Mouse (Mus musculus): Measurements from ENCODE around the gene Adgrl1. TPM values are rescaled to one million over a fixed set of nuclear protein-coding genes. Genes with fewer than 3 reads are reported as not detected.
"Not testable (repeated sequence)": the region's sequence is repeated elsewhere in the genome, so short reads cannot be mapped to it uniquely, and the experiment has no call there.

Adgrl1 gene
- total RNA-seq, 2 experiments from 2014 or later, result 306 to 309 TPM

DNA sequence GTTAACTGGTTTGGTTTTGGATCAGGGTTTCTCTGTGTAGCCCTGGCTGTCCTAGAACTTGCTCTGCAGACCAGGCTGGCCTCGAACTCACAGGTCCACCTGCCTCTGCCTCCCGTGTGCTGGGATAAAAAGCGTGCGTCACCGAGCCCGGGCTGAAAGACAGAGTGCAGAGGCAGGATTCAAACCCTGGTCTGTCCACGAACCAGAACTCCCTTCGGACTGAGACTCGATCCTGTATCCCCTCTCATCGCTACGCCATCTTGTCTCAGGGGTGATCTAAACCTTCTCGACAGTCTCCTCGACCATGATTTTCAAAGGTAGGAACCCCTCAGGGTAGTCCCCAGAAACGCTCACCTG, 54.8 kb downstream of the Adgrl1 start:
- DNase-seq (ENCODE audit: low spot score in 2 of 2), result no peak

DNA sequence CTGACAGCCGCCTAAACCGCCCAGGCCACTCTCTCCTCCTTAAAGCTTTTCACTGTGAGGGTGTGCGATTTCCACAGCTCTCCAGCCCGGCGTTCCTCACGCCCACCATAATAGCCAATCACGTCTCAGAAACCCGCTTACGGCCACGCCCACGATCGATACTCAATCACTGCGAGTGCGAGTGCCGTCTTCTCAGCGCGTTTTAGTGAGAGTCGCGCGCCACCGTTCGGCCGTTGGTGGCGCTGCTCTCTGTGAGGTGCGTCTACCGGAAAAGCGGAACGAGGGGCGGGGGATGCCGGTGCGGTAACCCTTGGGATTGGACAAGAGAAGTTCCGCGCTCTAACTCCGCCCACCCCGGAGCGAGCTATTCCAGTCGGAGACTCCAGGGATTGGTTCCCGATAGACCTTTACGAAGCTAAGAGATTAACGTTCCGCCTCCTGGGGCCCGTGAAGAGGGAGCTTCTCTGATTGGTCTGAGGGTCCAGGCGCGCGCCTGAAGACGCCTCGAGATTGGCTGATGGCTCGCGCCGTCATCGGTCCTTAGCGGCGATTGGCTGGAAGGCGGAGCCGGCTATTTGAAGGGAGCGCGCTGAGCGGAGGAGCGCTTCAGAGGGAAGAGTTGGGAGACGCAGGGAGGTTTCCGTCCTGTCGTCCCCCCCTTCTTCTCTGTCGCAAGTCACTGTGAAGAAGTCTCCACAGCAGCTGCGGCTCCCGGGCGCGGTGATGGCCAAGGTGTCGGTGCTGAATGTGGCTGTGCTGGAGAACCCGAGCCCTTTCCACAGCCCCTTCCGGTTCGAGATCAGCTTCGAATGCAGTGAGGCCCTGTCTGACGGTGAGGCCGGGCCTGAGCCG, 55.4 kb downstream of the Adgrl1 start, which contains the start of the genes Gm10644 and Asf1b:
Gene Gm10644 (minus strand): TSS at position 100 of the 852 bp plus-strand sequence.
Gene Asf1b (plus strand): TSS at position 402 of the 852 bp plus-strand sequence.
- peak; percentile 96 to 99 for DNase-seq (ENCODE audit: low spot score in 2 of 2)

- DNase-seq (ENCODE audit: low spot score in 2 of 2), result no peak
Measured at GRCm38 (mm10) chr8:83955958-83956218, 56.0 kb downstream of the Adgrl1 start.

DNA sequence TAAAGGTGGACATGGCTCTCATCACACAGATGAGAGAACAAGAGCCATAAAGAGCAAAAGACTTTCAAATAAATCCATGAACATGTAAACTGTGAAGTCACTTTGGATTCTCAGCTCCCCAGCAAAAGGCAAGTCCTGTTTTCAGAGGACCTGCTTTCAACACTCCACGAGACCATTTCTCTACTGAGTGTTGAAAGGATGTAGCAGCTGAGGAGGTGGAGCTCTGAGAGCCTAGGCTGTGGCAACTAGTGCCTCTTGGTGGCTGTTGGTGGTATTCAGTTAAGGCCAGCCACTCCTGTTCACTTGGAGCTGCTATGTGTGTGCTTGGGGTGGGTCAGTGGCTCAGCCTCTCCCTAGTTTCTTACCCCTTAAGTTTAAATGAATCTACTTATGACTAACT, 56.9 kb downstream of the Adgrl1 start:
- no peak for DNase-seq (ENCODE audit: low spot score in 2 of 2)

DNA sequence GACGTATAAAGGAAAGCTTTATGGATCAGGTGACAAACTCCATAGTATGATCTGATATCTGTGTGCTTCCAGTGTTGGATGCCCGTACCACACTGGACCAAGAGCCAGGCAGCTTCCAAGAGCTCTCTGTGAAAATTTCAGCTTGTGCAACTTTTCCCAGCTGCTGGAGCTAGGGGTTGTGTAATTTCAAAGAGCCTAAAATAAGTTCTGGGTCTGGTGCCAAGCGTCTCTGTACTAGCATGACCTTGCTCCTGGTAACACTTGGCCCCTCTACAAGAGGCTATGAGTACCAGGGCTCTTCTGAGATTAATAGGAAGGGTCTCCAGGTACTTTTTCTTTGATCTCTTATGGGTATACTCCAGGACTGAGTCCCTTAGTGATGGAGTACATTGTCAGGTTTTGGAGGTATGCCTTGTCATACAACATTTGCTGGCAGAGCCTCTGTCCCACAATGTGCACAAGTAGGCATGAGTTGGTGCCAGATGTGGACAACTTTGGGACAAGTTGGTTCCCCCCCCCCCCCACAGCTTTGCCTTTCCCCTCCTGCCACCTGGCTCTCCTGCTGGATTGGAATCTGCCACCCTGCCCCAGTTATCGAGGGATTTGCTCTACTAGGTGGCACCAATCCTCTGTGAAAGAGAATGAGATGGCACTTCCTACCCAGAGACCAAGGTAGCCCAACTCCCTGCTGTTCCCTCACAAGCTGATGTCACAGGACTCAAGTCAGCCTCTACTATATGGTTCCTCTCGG, 64.3 kb downstream of the Adgrl1 start:
- no peak for DNase-seq (ENCODE audit: low spot score in 2 of 2)

DNA sequence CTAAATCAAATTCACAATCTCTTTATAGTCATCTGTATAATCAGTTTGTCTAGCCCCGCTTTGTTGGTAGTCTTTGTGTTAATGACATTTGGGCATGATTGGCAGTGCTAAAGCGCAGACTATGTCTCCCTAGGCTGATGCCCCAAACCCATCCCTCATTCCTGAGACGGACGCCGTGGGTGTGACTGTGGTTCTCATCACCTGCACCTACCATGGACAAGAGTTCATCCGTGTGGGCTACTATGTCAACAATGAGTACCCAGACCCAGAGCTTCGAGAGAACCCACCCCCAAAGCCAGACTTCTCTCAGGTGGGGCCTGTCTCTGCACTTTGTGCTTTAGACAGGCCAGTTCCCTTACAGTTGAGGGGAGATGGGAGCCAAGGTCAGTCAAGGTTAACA, 67.8 kb downstream of the Adgrl1 start:
- DNase-seq (ENCODE audit: low spot score in 2 of 2), result no peak

DNA sequence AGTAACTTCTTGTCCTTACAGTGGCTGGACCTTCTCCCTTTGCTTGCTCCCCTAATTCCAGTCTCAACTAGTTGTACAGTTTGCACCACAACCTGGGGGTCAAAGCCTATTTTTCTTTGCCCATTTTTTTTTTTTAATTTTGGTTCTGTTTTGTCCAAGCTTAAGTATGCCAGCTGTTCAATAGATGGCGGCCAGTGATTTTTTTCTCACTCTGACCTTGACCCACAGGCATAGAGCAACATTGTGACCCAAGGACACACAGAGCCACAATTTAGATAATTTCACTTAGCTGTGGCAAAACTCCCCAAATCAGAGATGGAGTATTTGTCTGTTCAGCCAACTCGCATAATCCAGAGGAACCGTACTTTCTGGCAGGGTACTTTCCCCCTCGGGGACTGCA, 71.2 kb downstream of the Adgrl1 start:
- DNase-seq (ENCODE audit: low spot score in 2 of 2), result no peak

- no peak for DNase-seq (ENCODE audit: low spot score in 2 of 2)
Measured at GRCm38 (mm10) chr8:83971661-83972060, 71.8 kb downstream of the Adgrl1 start.

DNA sequence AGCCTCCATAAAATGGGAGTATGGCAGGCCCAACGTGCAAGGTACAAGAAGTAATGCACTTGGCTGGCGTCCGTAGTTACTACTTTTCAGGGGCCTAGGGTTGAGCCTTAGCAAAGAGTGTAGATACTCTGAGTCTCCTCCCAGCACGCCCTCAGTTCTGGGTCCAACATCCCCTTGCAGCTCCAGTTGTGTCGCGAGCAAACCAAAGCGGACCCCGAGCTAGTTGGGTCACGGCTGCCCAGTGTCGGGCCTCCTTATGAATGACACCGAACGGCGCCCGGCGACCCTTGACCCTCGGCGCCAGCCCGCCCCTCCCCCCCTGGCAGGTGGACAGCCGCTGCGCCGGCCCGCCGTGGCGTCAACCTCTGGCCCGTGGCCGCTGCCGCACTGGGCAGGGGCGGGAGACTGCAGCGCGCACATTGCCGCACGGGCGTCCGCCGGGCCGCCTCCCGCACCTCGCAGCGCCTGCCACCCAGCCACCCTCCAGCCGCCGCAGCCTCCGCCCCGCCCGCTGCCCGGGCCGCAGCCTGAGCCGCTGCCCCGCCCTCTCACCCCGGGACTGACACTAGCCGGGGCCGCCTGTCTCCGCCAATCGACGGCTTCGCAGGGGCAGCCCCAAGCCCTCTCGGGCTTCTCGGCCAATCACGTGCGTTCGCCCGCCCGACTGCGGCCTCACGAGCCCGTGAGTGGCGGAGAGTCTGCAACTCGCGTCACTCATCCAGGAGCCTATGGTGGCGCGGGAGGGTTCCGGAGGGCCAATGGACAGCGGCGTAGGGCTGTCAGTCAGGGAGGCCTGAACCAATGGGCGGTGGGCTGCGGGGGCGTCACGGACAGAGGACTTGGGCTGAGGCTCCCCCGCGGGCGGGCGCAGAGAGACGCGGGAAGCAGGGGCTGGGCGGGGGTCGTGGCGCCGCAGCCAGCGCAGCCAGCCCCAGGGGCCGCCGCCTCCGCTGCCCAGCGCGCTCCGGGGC, 72.5 kb downstream of the Adgrl1 start, which contains the start of gene Prkaca:
Gene Prkaca (plus strand): TSS at position 844 of the 971 bp plus-strand sequence.
- DNase-seq (ENCODE audit: low spot score in 2 of 2), result peak; percentile 99

GRCm38 (mm10) chr8:83973161-83974031, 73.5 kb downstream of the Adgrl1 start:
- peak in 1 of 2 experiments; percentile 31 for DNase-seq (ENCODE audit: low spot score in 2 of 2)

DNA sequence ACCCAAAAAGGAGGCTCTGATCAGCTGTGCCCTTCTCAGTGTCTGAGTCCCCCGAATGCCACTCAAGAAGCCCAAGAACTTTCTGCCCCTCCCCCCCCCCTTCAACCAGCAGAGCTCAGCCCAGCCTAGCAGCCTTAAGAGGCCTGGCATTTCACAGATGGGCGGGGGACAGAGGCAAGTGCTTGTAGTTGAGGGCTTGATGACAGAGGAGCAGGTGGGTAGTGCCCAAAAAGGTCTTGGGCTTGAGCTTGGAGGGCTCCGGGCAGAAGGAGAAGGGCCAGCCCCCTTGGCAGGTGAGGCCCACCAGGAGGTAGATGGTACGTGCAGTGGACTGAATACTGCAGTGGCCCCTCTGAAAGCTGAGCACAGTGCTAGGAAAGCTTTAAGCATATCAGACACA, 74.6 kb downstream of the Adgrl1 start:
- no peak for DNase-seq (ENCODE audit: low spot score in 2 of 2)

GRCm38 (mm10) chr8:83976101-83976630, 76.3 kb downstream of the Adgrl1 start:
- no peak for DNase-seq (ENCODE audit: low spot score in 2 of 2)

DNA sequence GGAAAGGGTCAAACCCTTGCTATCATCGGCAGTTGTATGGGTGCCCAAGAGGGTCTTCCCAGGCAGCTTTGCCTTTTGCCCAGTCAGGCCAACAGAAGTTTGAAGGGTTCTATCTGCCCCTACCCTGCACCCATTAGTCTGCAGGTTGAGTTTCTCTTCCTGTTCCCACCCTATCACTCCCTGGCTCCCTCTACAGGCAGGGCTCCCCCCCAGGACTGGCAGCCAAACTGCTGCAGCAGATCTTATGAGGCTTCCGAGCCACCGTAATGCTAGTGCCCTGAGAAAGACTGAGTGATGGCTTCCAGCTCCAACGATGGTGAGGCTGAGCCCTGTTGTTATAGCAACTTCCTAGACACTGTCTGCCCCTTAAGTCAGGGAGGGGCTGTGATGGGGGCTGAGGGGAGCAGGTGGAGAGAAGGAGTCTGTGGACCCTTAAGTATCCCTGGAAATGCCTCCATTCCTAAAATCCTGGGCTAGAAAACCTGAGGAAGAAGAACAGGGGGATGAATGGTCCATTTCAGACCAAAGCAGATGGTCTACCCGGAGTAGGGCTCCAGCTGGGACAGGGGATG, 77.0 kb downstream of the Adgrl1 start:
- DNase-seq (ENCODE audit: low spot score in 2 of 2), result no peak

DNA sequence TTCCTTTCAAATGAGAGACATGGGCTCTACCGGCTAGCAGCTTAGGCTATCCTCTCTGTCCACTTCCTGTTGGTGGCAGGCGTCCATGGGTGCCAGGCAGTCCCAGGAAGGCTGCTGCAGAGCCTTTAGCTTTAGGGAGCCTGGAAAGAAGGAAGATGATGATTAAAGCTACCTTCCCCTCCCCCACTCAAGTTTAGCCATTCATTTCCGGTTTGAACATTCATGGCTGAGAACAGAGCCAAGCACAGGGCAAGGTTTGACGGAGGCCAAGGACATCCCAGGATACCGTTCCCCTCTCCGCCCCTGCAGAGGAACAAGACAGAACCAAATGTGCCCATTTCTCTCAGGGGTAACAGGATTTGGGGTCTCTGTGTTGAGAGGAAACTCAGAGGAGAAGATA, 77.7 kb downstream of the Adgrl1 start:
- DNase-seq (ENCODE audit: low spot score in 2 of 2), result no peak

DNA sequence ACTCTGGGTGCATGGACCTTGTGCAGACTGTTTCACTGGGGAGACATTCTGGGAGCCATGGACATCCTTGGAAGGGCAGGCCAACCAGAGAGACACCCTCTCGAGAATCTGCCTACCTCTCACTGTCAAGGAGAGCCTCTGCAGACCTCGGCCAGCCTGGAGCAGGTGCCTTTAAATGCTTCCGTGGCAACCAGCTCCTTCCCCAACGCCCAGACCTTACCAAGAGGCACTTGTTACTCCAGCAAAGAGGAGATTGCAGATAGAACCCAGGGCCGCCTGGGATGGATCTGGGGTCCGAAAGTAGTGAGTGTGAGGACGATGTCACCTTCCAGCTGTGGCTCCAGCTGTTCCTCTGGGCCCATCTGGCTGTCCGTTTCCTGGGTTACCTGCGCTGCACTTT, 78.3 kb downstream of the Adgrl1 start:
- DNase-seq (ENCODE audit: low spot score in 2 of 2), result no peak

DNA sequence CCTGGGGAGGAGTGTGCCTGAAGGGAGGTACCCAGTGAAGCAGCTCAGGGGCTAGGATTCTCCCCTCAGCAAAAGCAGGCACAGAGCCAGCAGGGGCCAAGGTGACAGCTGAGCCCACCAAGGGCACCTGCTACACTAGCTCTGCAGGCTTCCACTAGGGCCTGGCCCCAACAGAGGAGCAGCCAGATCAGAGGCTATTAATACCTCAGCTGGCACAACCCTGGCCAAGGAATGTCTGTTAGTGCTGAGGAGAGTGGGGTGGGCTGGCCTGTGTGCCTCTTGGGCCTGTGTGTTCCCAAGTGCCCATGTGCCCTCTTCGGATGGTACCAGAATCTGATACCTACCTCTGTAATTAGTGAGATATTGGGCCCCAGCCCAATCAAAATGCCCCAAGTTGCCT, 80.3 kb downstream of the Adgrl1 start:
- no peak for DNase-seq (ENCODE audit: low spot score in 2 of 2)

DNA sequence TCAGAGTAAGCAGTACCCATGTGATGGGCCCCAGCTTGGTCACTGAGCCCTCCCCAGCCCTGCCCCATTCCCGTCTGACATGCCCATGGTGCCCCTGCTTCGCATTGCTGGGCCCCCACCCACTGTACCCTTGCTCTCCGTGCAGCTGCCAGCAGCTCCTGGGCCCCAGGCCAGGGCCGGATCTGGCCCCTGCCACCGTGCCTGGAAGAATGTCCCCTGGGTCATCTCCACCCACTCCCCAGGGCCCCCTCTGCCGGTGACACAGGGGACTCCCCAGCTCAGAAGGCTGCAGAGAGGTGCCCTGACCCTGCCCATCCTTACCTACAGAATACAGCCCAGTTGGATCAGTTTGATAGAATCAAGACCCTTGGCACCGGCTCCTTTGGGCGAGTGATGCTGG, 80.9 kb downstream of the Adgrl1 start:
- no peak for DNase-seq (ENCODE audit: low spot score in 2 of 2)

GRCm38 (mm10) chr8:83981533-83981932, 81.6 kb downstream of the Adgrl1 start:
- DNase-seq (ENCODE audit: low spot score in 2 of 2), result no peak

DNA sequence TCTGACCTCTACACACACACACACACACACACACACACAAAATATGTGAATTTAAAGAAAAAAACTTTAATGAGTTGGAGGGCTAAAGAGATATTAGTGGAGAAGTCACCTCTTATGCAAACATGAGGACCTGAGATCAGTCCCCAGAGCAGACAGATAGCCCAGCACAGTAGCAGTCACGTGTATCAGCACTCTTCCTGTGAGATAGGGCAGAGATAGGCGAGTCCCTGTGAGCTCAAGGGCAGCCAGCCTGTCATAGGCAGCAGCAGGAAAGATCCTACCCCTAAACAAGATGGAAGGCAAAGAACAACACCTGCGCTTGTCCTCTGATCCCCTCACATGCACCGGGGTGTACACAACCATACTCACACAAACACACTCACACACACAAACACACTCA, 82.5 kb downstream of the Adgrl1 start:
- DNase-seq (ENCODE audit: low spot score in 2 of 2), result no peak

DNA sequence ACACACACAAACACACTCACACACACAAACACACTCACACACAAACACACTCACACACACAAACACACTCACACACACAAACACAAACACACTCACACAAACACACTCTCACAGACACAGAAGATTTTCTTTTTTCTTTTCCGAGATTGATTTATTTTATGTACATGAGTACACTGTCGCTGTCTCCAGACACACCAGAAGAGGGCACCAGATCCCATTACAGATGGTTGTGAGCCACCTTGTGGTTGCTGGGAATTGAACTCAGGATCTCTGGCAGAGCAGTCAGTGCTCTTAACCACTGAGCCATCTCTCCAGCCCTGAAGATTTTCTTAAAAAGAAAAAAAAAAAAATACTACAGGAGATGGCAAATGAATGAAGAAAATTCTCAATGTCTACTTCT, 83.3 kb downstream of the Adgrl1 start:
- not testable (repeated sequence) for DNase-seq (ENCODE audit: low spot score in 2 of 2)

Data from layer of hippocampus, adult 18-20 months (tissue).